Mouse (Mus musculus) spleen, adult 2 months (tissue): Measurements from ENCODE around the gene Deaf1. TPM values are rescaled to one million over a fixed set of nuclear protein-coding genes. Genes with fewer than 3 reads are reported as not detected.

ENCODE experiments used
- DNase-seq, 2 experiments: peaks; one replicate each; pipeline versions ENCODE4 v3.0.0 to v3.0.0-alpha.2; 2012 to 2021; ENCODE audit warnings: low spot score in 2 of 2, low read depth in 1 of 2
- H3K27ac ChIP-seq: fragments of 200-500 bp; 2 replicates; pipeline ENCODE4 v1.5.1; 2012; ENCODE audit warnings: low read length, inconsistent platforms; ENCODE audit not compliant: insufficient read depth
- H3K27me3 ChIP-seq: fragments of 200-500 bp; 2 replicates; pipeline ENCODE4 v1.6.1; 2012; ENCODE audit warnings: mild to moderate bottlenecking, moderate library complexity, low read length, inconsistent platforms; ENCODE audit not compliant: control insufficient read depth, insufficient read depth
- H3K36me3 ChIP-seq: fragments of 200-500 bp; 2 replicates; pipeline ENCODE4 v1.6.1; 2012; ENCODE audit warnings: mild to moderate bottlenecking, low read length, inconsistent platforms; ENCODE audit not compliant: control insufficient read depth, insufficient read depth
- H3K4me1 ChIP-seq: fragments of 200-500 bp; 2 replicates; pipeline ENCODE4 v1.6.1; 2011; ENCODE audit warnings: inconsistent platforms; ENCODE audit not compliant: control insufficient read depth, insufficient read depth, insufficient read length
- H3K4me3 ChIP-seq: fragments of 200-500 bp; 2 replicates; pipeline ENCODE4 v1.5.1; 2011; ENCODE audit warnings: mild to moderate bottlenecking, inconsistent platforms; ENCODE audit not compliant: insufficient read depth, insufficient read length; ENCODE audit errors: extremely low read depth
- CTCF ChIP-seq: fragments of 200-500 bp; IDR thresholded peaks from 2 replicates; pipeline ENCODE4 v1.5.1; 2011; ENCODE audit warnings: mild to moderate bottlenecking, inconsistent platforms; ENCODE audit not compliant: insufficient read depth, insufficient read length, insufficient replicate concordance; ENCODE audit errors: extremely low read depth
- POLR2A ChIP-seq: fragments of 200-500 bp; IDR thresholded peaks from 2 replicates; pipeline ENCODE4 v1.6.1; 2011; ENCODE audit warnings: low read depth, low read length, inconsistent platforms
- WGBS: fragments of 180-500 bp; shearing (Covaris S2); methylation state at CpG from one replicate; pipeline ENCODE4 v1.1.7; 2018; 5-methylcytosine and 5-hydroxymethylcytosine counted together
- polyA plus RNA-seq: library from polyadenylated mRNA; depleted of rRNA; stranded (reverse); fragments of >200 nt; gene quantifications from 2 replicates; pipeline ENCODE4 v1.2.3, GENCODE M21; 2012

Deaf1 gene
- polyA plus RNA-seq, 1 experiment, result 15.3 TPM

DNA sequence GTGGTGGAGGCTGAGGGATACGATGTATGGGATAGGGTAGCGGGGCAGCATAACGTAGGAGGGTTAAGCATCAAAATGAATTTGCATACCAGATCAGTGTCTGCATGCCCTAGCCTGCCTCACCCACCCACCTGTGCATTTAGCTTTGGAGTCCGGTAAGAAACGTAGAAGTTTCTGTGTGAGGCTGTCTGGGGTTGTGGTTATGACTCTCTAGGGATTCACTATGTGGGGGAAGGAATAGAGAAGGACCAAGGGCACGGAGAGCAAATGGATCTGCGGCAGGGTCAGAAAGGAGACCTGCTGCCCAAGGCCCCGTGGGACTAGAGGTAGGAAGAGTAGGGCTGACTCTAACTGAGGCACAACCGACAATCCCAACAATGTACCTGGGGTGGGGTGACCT, 52.1 kb downstream of the Deaf1 start:
- WGBS, result 56% methylated on average over 9 of the region's 9 CpGs
- H3K4me1 ChIP-seq, result peaks cover 18% of the 10 kb centered on the region; the same call in 1 of the 2 replicates
- TF ChIP-seq CTCF, result no peak
- H3K27me3 ChIP-seq, result peaks cover 7% of the 10 kb centered on the region; the same call in 1 of the 2 replicates
- H3K36me3 ChIP-seq, result no peaks in the 10 kb centered on the region
- no peak for DNase-seq
- H3K27ac ChIP-seq, result no peak overlapping the region
- H3K4me3 ChIP-seq, result no peak overlapping the region

DNA sequence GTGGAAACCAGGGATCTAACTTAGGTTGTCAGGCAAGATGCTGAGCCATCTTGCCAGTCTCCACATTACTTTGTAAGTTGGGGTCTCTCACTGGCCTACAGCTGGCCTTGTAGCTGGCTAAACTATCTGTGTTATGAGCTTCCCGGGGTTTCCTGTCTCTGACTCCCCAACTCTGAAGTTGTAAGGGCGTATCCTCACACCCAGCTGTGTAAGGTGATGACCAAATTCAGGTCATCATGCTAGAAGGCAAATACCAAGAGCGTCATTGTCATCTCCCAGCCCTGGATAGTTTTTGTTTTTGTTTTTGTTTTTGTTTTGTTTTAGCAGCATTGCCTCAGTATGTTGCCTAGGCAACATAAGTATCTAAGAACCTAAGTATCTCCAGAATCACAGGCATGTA, 56.9 kb downstream of the Deaf1 start:
- no peak for TF ChIP-seq POLR2A
- no peak for TF ChIP-seq CTCF
- Histone ChIP-seq H3K36me3 (no peaks in the 10 kb centered on the region), H3K27ac (no peak overlapping the region), H3K27me3 (0 out of 2 replicates have a peak, but pooled peaks cover 2% of the 10 kb centered on the region), H3K4me1 (peaks cover 13% of the 10 kb centered on the region), H3K4me3 (no peak overlapping the region)
- no peak for DNase-seq
- WGBS, result 87% methylated on average over 3 of the region's 3 CpGs

DNA sequence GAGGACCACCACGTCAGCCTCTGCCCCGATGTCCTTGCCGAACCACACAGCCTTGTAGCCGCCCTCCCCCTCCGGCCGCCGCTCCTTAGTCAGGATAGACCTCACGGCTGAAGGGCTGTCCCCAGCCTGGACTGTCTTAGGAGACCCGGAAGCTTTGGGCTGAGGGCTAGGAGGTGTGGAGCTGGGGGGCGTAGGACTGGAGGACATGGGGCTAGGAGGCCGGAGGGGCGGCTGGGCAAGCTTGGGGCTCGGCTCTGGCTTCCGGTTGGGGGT, 58.3 kb downstream of the Deaf1 start:
- Histone ChIP-seq H3K4me3 (peak overlapping the region; percentile 32; the same call in 1 of the 2 replicates), H3K36me3 (no peaks in the 10 kb centered on the region), H3K27me3 (0 out of 2 replicates have a peak, but pooled peaks cover 2% of the 10 kb centered on the region), H3K27ac (peak overlapping the region; percentile 27; the same call in 1 of the 2 replicates), H3K4me1 (peaks cover 17% of the 10 kb centered on the region)
- WGBS, result 56% methylated on average over 14 of the region's 14 CpGs
- DNase-seq, result no peak
- TF ChIP-seq CTCF (no peak), POLR2A (no peak)

DNA sequence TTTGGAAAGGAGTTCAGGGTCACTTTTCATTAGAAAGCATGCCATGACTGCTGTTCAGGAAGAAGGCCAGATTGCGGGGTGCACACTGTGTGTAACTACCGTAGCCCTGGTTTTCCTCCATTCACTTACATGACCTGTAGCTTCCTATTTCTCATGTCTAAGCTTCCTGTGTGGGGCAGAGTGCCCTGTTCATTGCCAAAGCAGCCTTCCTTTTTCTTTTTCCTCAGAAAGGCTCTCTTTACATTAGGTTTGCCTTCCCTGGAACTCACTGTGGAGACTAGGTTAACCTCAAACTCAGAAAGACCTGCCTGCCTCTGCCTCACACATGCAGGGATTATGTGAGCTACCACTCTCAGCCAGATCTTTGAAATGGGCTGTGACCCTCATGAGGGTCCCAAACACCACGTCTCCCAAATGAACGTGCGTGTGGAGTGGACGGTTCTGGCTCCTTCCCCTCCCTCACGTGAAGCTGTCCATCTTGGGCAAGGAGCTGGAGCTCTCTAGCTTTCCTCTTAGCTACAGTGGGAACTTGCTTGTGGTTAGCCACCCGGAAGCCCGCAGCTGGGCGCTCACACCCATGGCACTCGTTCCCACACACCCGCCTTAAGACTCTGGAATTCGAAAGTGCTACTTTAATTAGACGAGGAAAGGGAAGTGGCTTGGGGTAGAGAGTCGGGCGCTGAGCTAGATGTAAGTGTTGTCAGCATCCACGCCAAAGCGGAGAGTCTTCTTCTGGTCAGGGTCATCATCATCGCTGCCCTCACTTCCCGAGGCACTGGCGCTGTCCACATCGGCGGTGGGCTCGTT, 58.8 kb downstream of the Deaf1 start:
- 10% methylated on average over 24 of the region's 24 CpGs for WGBS
- Histone ChIP-seq H3K4me3 (peak overlapping the region; percentile 32; the same call in 1 of the 2 replicates), H3K27ac (peak overlapping the region; percentile 44; the same call in 1 of the 2 replicates), H3K27me3 (0 out of 2 replicates have a peak, but pooled peaks cover 2% of the 10 kb centered on the region), H3K4me1 (peaks cover 17% of the 10 kb centered on the region), H3K36me3 (peaks cover 4% of the 10 kb centered on the region)
- no peak for DNase-seq
- no peak for TF ChIP-seq CTCF
- no peak for TF ChIP-seq POLR2A

DNA sequence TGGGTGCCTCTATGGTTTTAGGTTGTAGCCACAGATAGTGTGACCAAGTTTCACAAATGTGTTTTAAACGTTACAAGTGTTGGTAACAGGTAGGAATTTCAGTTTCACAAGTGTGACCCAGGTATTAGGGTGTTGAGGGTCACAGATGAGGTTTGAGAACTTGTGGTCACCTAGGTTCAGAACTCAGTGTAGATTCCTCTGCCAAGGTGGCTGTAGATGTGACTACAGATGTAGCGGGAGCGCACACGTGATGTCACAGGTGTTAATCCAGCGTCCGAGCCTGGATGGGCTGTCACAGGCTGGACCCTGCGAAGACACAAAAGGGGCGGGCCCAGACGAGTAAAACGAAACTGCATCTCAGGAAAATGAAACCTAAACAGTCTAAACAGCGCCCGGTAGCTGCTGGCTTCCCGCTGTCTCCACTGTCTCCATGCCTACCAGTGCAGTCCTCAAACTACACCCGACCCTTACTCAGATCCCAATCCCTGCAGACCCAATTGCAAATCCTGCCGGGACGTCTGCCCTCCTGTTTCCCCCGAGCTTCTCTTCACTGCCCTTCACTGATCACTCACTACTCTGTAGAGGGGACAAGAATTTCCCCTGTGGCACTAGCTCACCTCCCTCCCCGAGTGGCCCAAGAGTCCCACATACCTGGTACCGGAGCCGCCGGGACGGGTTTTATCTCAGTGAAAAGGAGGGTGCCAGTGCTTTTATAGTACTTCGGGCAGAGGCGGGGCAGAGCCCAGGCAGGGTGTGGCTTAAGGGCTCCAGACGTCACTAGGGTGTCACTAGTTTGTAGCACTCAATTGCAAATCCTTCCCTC, 61.5 kb downstream of the Deaf1 start, which contains the start of gene Irf7:
Gene Irf7 (minus strand): TSS at position 743 of the 823 bp plus-strand sequence.
- TF ChIP-seq CTCF, result no peak
- TF ChIP-seq POLR2A, result peak; percentile 41; the same call in 1 of the 2 replicates
- DNase-seq, result peak; percentile 66 to 77
- peaks cover 17% of the 10 kb centered on the region for H3K4me1 ChIP-seq
- WGBS, result under 1% methylated on average over 25 of the region's 25 CpGs
- H3K36me3 ChIP-seq, result peaks cover 29% of the 10 kb centered on the region
- H3K27ac ChIP-seq, result peak within 1 kb of the TSS; percentile 90
- H3K4me3 ChIP-seq, result peak within 1 kb of the TSS; percentile 74
- H3K27me3 ChIP-seq, result no peaks in the 10 kb centered on the region

DNA sequence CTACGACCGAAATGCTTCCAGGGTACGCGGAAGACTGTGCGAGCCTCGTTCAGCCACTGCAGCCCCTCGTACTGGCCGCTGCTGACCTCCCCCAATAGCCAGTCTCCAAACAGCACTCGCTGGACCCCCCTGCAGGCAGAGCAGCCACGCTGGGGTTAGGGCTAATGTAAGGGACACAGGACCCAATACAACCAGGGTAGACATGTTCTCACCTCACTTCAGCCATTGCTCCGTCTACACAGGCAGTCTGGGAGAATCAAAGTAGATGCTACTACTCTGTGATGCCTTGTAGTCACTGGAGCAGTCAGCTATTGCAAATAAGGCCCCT, 62.1 kb downstream of the Deaf1 start:
- Histone ChIP-seq H3K27me3 (no peaks in the 10 kb centered on the region), H3K4me3 (peak overlapping the region; percentile 74; the same call in 1 of the 2 replicates), H3K4me1 (peaks cover 17% of the 10 kb centered on the region), H3K36me3 (peaks cover 34% of the 10 kb centered on the region), H3K27ac (peak overlapping the region; percentile 39)
- WGBS, result 23% methylated on average over 11 of the region's 11 CpGs
- no peak for DNase-seq
- TF ChIP-seq POLR2A (no peak), CTCF (no peak)
